Mouse (Mus musculus): Measurements from ENCODE around the gene Abcc8. TPM values are rescaled to one million over a fixed set of nuclear protein-coding genes. Genes with fewer than 3 reads are reported as not detected.

Abcc8 gene
- polyA plus RNA-seq, 1 experiment from 2014 or later = 1.7 TPM

GRCm38 (mm10) chr7:46154498-46155488 is 25.0 kb downstream of the Abcc8 start:
- Histone ChIP-seq H3K4me2 (replicated peaks) (no peak overlapping the region), H3K27ac (replicated peaks) (no peak overlapping the region), H3K36me3 (no peaks in the 10 kb centered on the region), H3K9ac (no peak overlapping the region), H3K27me3 (no peaks in the 10 kb centered on the region), H3K4me3 (replicated peaks) (no peak overlapping the region), H3K9me3 (replicated peaks) (no peaks in the 10 kb centered on the region), H3K4me1 (no peaks in the 10 kb centered on the region)
- 40% methylated on average over 18 of the region's 18 CpGs for WGBS
- no peak for ATAC-seq (ENCODE audit: insufficient number of reproducible peaks, low FRiP score, low TSS enrichment, low read depth)

GRCm38 (mm10) chr7:46152819-46153351 is 26.9 kb downstream of the Abcc8 start:
- 66% methylated on average over 9 of the region's 9 CpGs for WGBS
- no peak overlapping the region for H3K27ac ChIP-seq (replicated peaks)
- no peak for ATAC-seq (ENCODE audit: insufficient number of reproducible peaks, low FRiP score, low TSS enrichment, low read depth)
- no peak overlapping the region for H3K9ac ChIP-seq
- no peaks in the 10 kb centered on the region for H3K36me3 ChIP-seq
- no peaks in the 10 kb centered on the region for H3K4me1 ChIP-seq
- no peaks in the 10 kb centered on the region for H3K9me3 ChIP-seq (replicated peaks)
- H3K4me2 ChIP-seq (replicated peaks) = no peak overlapping the region
- H3K27me3 ChIP-seq = no peaks in the 10 kb centered on the region
- no peak overlapping the region for H3K4me3 ChIP-seq (replicated peaks)

- H3K4me2 ChIP-seq (replicated peaks) = no peak overlapping the region
- ATAC-seq (ENCODE audit: insufficient number of reproducible peaks, low FRiP score, low TSS enrichment, low read depth) = no peak
- 87% methylated on average over 7 of the region's 7 CpGs for WGBS
- no peaks in the 10 kb centered on the region for H3K9me3 ChIP-seq (replicated peaks)
- no peaks in the 10 kb centered on the region for H3K27me3 ChIP-seq
- no peaks in the 10 kb centered on the region for H3K36me3 ChIP-seq
- H3K27ac ChIP-seq (replicated peaks) = no peak overlapping the region
- no peak overlapping the region for H3K4me3 ChIP-seq (replicated peaks)
- no peak overlapping the region for H3K9ac ChIP-seq
- H3K4me1 ChIP-seq = no peaks in the 10 kb centered on the region
These were observed 32.4 kb downstream of the Abcc8 start for GRCm38 (mm10) chr7:46147417-46147816.

GRCm38 (mm10) chr7:46146675-46147308 is 33.0 kb downstream of the Abcc8 start:
- no peak overlapping the region for H3K27ac ChIP-seq (replicated peaks)
- WGBS = 72% methylated on average over 7 of the region's 7 CpGs
- H3K4me2 ChIP-seq (replicated peaks) = no peak overlapping the region
- H3K9me3 ChIP-seq (replicated peaks) = no peaks in the 10 kb centered on the region
- H3K36me3 ChIP-seq = no peaks in the 10 kb centered on the region
- H3K4me1 ChIP-seq = no peaks in the 10 kb centered on the region
- H3K27me3 ChIP-seq = no peaks in the 10 kb centered on the region
- no peak for ATAC-seq (ENCODE audit: insufficient number of reproducible peaks, low FRiP score, low TSS enrichment, low read depth)
- no peak overlapping the region for H3K4me3 ChIP-seq (replicated peaks)
- no peak overlapping the region for H3K9ac ChIP-seq

GRCm38 (mm10) chr7:46144061-46144460 is 35.8 kb downstream of the Abcc8 start:
- Histone ChIP-seq H3K4me1 (no peaks in the 10 kb centered on the region), H3K4me3 (replicated peaks) (no peak overlapping the region), H3K36me3 (no peaks in the 10 kb centered on the region), H3K9me3 (replicated peaks) (no peaks in the 10 kb centered on the region), H3K27ac (replicated peaks) (no peak overlapping the region), H3K4me2 (replicated peaks) (no peak overlapping the region), H3K27me3 (no peaks in the 10 kb centered on the region), H3K9ac (no peak overlapping the region)
- WGBS = 73% methylated on average over 8 of the region's 8 CpGs
- no peak for ATAC-seq (ENCODE audit: insufficient number of reproducible peaks, low FRiP score, low TSS enrichment, low read depth)

GRCm38 (mm10) chr7:46138329-46138930 is 41.4 kb downstream of the Abcc8 start:
- no peak overlapping the region for H3K27ac ChIP-seq (replicated peaks)
- no peaks in the 10 kb centered on the region for H3K36me3 ChIP-seq
- 0 out of 2 replicates have a peak, but pooled peaks cover 3% of the 10 kb centered on the region for H3K27me3 ChIP-seq
- H3K4me2 ChIP-seq (replicated peaks) = no peak overlapping the region
- no peak overlapping the region for H3K4me3 ChIP-seq (replicated peaks)
- no peak for ATAC-seq (ENCODE audit: insufficient number of reproducible peaks, low FRiP score, low TSS enrichment, low read depth)
- peaks cover 7% of the 10 kb centered on the region for H3K4me1 ChIP-seq
- H3K9ac ChIP-seq = no peak overlapping the region
- 34% methylated on average over 7 of the region's 7 CpGs for WGBS
- H3K9me3 ChIP-seq (replicated peaks) = no peaks in the 10 kb centered on the region

GRCm38 (mm10) chr7:46133858-46134257 is 46.0 kb downstream of the Abcc8 start:
- H3K36me3 ChIP-seq = no peaks in the 10 kb centered on the region

GRCm38 (mm10) chr7:46132229-46132628 is 47.6 kb downstream of the Abcc8 start:
- Histone ChIP-seq H3K27ac (replicated peaks) (no peak overlapping the region), H3K4me1 (peaks cover 16% of the 10 kb centered on the region), H3K27me3 (peaks cover 3% of the 10 kb centered on the region; the same call in 1 of the 2 replicates), H3K9ac (no peak overlapping the region), H3K9me3 (replicated peaks) (no peaks in the 10 kb centered on the region), H3K36me3 (no peaks in the 10 kb centered on the region), H3K4me2 (replicated peaks) (no peak overlapping the region), H3K4me3 (replicated peaks) (no peak overlapping the region)
- 80% methylated on average over 12 of the region's 12 CpGs for WGBS
- ATAC-seq (ENCODE audit: insufficient number of reproducible peaks, low FRiP score, low TSS enrichment, low read depth) = no peak

More at GRCm38 (mm10) chr7:46133858-46134257, 46.0 kb downstream of the Abcc8 start:
- Histone ChIP-seq H3K4me1 (peaks cover 16% of the 10 kb centered on the region), H3K4me3 (replicated peaks) (no peak overlapping the region), H3K9me3 (replicated peaks) (no peaks in the 10 kb centered on the region), H3K27me3 (0 out of 2 replicates have a peak, but pooled peaks cover 3% of the 10 kb centered on the region), H3K27ac (replicated peaks) (no peak overlapping the region), H3K4me2 (replicated peaks) (no peak overlapping the region), H3K9ac (no peak overlapping the region)
- ATAC-seq (ENCODE audit: insufficient number of reproducible peaks, low FRiP score, low TSS enrichment, low read depth) = no peak
- WGBS = 19% methylated on average over 7 of the region's 7 CpGs

GRCm38 (mm10) chr7:46131806-46132205 is 48.0 kb downstream of the Abcc8 start:
- Histone ChIP-seq H3K4me1 (peaks cover 16% of the 10 kb centered on the region), H3K36me3 (no peaks in the 10 kb centered on the region), H3K27me3 (peaks cover 3% of the 10 kb centered on the region; the same call in 1 of the 2 replicates), H3K9ac (no peak overlapping the region), H3K27ac (replicated peaks) (no peak overlapping the region), H3K9me3 (replicated peaks) (no peaks in the 10 kb centered on the region), H3K4me3 (replicated peaks) (no peak overlapping the region), H3K4me2 (replicated peaks) (no peak overlapping the region)
- ATAC-seq (ENCODE audit: insufficient number of reproducible peaks, low FRiP score, low TSS enrichment, low read depth) = no peak
- WGBS = 41% methylated on average over 8 of the region's 8 CpGs

- peaks cover 3% of the 10 kb centered on the region; the same call in 1 of the 2 replicates for H3K27me3 ChIP-seq
- H3K27ac ChIP-seq (replicated peaks) = no peak overlapping the region
- WGBS = 10% methylated on average over 3 of the region's 3 CpGs
- H3K36me3 ChIP-seq = no peaks in the 10 kb centered on the region
- peaks cover 16% of the 10 kb centered on the region for H3K4me1 ChIP-seq
- ATAC-seq (ENCODE audit: insufficient number of reproducible peaks, low FRiP score, low TSS enrichment, low read depth) = no peak
- H3K4me3 ChIP-seq (replicated peaks) = no peak overlapping the region
- no peaks in the 10 kb centered on the region for H3K9me3 ChIP-seq (replicated peaks)
- no peak overlapping the region for H3K9ac ChIP-seq
- no peak overlapping the region for H3K4me2 ChIP-seq (replicated peaks)
These were observed 48.6 kb downstream of the Abcc8 start for GRCm38 (mm10) chr7:46131266-46131665.

- peaks cover 3% of the 10 kb centered on the region; the same call in 1 of the 2 replicates for H3K27me3 ChIP-seq
- H3K27ac ChIP-seq (replicated peaks) = no peak overlapping the region
- H3K9me3 ChIP-seq (replicated peaks) = no peaks in the 10 kb centered on the region
- 57% methylated on average over 7 of the region's 7 CpGs for WGBS
- no peak overlapping the region for H3K9ac ChIP-seq
- no peak for ATAC-seq (ENCODE audit: insufficient number of reproducible peaks, low FRiP score, low TSS enrichment, low read depth)
- no peak overlapping the region for H3K4me2 ChIP-seq (replicated peaks)
- H3K4me1 ChIP-seq = peaks cover 16% of the 10 kb centered on the region
- H3K4me3 ChIP-seq (replicated peaks) = no peak overlapping the region
- no peaks in the 10 kb centered on the region for H3K36me3 ChIP-seq
These were observed 49.1 kb downstream of the Abcc8 start for GRCm38 (mm10) chr7:46130723-46131122.
